Mouse (Mus musculus) lung, adult 2 months (tissue): ENCODE measurements at regions not wholly inside any gene's neighbourhood (a gene's known extent, or its start where the extent isn't known, plus 50 kb on each side); places are given as distances from the start of the nearest gene placed in this dataset.

ENCODE experiments used
- CTCF ChIP-seq: fragments of 200-500 bp; IDR thresholded peaks from 2 replicates; pipeline ENCODE4 v1.5.1; 2011; ENCODE audit warnings: mild to moderate bottlenecking, low read length, control low read depth; ENCODE audit not compliant: insufficient read depth
- POLR2A ChIP-seq: fragments of 200-500 bp; IDR thresholded peaks from 2 replicates; pipeline ENCODE4 v1.6.1; 2011; ENCODE audit warnings: low read depth, mild to moderate bottlenecking, control low read depth, low read length, borderline replicate concordance; ENCODE audit errors: extremely low read depth

DNA sequence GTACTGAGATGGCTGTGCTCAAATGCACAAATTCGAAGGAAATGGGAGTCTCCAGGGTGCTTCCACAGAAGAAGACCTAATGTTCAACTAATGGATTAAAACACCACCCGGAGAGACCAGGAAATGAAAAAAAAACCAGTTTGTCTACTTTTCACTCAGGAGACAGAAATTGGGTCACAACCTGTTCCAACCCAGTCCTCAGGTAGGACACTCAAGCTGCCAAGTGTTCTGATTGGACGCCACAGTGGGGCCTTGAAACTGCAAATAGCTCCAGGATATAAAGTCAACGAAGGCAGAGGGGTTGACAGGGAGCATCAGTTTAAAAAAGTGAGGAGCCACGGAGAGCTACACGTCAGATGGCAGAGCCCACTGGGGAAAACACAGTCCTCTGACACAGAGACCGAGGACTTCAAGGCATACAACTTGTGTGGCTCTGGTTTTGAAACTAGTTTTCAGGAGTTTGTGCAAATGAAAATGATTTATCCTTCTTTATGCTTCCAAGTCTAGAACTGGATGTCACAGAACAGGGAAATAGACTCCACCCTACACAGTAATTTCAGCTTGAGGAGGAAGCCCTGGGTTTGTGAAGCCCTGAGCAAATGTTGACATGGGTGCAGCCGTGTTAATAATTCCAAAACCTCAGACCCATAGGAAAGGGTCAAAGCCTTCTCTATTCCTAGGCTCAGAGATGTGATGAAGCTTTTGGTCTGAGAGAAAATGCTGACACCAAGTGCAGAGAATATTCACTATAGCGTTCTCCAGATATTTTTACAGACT is 220.8 kb upstream of the Pik3r1 start:
- TF ChIP-seq CTCF (no peak), POLR2A (no peak)
